Mouse (Mus musculus) kidney, adult 8-10 months (tissue): ENCODE results near the gene Scn8a.
A peak's percentile ranks its signal among the peaks of the same experiment; 100 is the strongest.

ENCODE experiments used
- DNase-seq, 2 experiments: peaks; one replicate each; pipeline ENCODE4 v3.0.0; 2022

Gene Scn8a

DNA sequence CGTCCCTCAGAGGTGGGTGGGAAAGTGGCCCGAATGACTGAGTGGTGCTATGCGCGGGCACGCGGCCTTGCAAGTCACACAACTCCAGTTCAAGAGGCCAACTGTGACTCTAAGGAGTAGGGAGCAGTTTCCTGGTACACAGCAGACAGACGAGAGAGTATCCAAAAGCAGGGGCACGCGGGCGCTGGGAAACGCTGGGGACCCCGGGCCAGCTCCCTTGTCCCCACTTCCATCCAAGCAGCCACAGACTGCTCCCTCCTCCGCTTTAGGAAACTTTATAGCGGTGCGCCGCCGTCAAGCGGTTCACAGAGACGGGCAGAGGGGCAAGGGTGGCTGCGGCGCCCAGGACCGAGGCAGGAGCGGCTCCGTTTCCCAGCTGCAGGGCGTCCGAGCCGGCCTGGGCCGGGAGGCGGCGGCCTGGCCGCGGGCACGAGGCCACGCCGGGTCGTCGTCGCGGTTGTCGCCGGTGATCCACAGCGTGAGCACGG lies 176.4 kb downstream of the Scn8a start:
- DNase-seq = no peak

DNA sequence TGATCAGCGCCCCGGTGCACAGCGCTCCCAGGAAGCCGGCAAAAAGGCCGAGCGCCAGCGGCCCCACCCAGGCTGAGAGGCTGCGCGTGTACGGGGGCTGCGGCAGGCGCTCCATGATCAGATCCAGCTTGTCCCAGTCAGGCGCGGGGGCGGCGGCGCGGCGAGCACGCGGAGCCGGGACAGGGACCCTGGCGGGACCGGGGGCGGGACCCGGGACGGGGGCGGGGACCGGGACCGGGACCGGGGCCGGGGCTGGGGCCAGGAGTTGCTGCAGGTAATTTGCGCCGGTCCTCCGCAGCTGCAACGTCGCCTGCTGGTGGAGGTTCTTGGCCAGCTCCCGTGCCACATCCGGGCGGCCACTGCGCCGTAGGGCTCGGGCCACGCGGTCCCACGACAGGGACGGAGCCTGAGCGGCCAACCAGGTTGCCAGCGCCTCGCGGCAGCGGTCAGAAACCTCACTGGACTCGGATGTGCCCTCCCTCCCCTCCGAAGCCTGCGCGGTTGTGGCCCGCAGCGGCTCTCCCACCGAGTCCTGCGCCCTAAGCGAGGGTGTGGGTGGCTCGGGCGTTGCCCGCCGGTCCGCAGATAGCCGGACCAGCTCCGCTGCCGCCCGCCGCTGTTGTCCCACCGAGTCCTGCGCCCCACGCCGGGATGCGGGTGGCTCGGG lies 177.0 kb downstream of the Scn8a start:
- DNase-seq = no peak

DNA sequence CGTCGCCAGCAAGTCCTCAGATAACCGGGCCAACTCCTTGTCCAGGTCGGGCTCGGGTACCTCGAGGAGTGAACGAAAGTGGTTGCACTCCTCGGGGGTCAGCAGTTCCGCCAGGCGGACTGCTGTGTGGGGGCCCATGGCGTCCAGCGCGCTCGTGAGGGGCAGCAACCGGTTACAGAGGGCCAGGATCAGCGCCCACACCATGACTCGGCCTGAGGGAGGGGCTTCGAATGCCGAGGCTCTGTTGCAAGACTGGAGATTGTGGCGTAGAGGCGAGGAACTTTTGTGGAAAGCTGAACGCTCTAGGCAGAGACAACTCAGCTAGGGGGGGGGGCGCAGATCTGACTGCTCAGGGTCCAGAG lies 177.5 kb downstream of the Scn8a start, which contains the start of gene Gm47841:
TSS of gene Gm47841 (minus strand) at position 204 of the 362 bp plus-strand sequence.
- no peak for DNase-seq

DNA sequence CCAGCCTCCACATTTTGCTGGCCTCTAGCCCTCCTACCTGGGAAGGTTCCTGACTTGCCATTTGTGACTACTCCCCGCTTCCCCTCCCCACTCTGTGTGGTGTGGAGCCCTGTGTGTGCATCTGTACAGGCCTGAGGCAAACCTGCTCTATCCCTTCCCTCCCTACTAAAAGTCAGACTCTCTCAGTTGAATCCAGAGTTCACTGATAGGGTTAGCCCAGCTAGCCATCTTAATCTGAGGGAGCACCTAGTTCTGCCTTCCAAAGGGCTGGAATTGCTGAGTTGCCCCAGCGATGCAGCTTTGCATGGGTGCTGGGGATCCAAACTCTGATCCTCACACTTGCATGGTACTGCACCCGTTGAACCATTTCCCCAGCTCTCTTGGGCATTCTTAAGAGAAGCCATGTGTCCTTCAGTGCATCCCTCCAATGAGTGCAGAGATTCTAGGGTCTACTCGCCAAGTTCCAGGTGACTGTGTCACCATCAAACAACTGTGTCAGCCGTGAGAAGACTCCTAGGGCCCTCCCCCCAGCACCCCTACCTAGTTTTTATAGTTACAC lies 178.8 kb downstream of the Scn8a start:
- DNase-seq = no peak

DNA sequence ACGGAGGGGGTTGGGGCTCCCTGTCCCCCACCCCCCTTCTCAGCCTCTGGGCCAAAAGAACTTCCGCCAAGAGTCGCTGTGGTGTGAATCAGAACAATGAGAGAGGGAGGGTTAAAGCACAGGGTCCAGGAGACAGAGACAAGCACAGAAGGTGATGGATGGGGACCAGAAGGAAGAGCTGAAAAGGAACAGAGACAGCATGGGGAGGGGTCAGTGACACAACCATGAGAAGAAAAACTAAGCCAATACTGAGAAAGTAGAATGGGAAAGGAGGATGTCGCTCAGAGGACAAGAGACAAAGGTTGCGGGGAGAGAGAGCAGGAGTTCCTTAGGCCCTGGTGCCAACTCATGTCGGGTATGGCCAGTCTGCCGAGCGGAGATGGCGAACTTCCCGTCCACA lies 182.2 kb downstream of the Scn8a start:
- no peak for DNase-seq

DNA sequence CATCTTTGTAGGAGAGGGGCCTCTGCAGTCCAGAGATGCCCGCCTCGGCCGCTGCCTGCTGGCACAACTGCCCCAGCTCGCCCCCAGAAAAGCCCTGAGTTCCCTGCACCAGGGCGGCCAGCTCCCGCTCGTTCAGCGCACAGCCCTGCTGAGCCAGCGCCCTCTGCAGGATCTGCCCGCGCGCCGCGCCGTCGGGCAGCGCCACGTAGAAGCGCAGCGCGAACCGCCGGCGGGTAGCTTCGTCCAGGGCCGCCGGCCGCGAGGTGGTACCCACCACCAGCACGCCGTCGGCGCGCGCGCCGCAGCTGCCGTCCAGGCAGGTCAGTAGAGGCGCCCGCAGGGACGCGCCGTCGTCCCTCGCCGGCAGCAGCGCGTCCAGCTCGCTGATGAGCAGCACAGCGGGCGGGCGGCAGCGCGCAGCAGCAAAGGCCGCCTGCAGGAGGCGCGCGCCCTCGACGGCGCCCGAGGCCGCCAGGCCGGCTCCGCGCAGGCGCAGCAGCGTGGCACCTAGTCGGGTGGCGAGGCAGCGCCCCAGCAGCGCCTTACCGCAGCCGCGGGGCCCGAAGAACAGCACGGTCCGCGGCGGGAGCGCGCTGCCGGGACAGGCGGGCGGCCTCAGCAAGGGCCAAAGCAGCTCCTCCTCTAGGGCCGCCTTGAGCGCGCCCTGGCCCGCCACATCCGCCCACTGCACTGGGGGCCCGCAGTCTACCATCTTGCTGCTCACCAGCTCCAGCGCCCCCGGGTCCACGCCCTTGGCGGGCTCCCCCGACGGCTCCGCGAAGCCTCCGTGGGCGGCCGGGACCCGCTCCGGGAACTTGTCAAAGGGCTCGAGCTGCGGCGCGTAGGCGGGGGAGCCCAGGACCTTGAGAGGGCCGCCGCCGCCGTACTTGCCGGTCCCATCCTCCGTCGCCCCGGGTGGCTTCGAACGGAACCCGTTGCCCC lies 183.2 kb downstream of the Scn8a start:
- no peak for DNase-seq

DNA sequence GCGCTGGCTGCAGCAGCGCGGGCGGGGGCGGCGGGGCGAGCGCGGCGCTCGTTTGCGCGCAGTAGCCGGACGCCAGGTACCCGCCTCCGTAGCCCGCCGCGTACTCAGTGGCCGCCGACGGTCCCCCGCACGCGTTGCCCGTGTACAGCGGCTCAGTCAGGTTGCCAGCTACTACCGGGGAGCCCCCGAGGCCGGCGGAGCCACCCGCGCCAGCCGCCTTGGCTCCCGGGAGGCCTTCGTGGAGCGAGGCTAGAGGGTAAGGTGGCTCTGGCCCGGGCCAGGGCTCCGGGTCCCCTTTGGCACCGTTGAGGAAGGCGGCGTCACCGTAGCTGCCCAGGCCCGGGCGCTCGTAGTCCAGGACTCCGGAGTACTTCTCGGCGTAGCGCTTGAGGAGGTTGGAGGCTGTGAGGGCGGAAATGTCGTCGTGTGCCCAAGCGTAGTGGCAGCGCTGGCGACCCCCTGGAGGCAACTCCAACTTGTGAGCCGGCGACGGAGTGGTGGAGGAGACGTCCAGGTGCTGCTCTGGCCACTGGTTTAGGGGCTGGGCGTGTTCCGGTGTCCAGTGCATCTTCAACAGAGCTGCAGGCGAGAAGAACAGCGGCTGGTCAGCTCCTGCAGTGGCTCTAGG lies 184.3 kb downstream of the Scn8a start:
- no peak for DNase-seq

DNA sequence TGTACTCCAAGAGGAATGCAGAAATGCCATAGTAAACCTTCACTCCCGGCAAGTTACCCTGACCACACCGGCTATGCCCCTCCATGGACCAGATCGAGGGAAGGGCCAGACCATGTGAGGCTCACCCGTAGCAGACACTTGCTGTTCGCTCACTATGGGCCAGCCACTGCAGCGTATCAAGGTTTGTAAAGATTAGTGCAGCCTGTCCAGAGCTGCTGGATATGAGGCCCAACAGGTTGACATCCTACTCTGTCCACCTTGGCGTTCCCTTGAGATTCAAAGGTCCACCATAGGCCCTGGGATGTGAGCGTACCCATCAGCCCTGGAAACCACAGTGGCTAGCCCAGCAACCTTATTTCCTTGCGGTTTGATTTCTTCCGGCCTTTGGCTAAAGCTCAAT lies 184.9 kb downstream of the Scn8a start:
- no peak for DNase-seq

DNA sequence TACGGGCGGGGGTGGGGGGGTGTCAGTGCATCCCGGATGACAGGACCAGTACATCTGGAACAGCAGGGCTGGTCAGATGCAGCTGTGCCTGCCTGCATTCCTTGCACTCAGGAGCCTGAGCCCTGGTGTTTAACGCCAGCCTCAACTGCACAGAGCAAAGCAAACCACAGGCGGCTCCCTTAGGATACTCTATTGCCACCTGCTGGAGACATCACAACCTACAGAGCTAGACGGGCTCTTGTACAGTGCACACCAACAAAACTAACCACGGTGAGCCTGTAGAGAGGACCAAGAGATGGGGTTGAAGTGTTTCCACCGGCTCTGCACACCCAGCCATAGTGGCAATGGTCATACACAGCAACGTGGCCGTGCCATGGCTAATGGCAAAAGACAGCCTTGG lies 186.6 kb downstream of the Scn8a start:
- peak in 1 of 2 experiments; percentile 60 for DNase-seq

DNA sequence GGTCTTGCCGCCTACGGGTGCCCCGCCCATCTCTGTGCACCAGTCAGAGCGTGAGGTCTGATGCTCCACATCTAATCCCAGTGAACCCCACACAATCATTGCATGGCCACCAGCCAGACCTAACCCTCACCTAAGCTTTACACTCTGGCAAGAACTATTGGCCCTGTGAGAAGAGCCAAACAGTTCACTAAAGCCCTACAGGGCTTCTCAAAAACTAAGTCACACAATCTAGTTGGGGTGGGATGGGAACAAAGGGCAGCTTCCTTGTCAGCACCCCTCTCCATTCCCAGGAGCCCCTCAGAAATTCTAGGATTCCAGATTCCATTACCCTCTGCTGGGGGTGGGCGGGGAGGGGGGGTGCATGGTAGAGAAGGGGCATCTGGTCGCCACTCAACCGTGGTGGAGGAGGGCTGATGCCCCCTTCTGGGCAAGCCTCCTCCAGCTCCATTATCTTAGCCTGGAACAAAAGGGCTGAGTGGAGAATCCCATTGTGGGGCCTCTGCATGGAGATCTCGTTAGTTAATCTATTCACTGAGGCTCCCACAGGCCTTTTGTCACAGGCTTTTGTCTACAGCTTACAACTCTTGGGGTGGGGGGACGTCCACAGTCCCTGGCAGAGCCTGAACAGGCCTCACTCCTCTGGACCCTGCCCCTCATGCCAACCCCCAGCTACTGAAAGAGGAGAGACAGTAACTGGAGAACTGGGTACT lies 190.1 kb downstream of the Scn8a start:
- no peak for DNase-seq

DNA sequence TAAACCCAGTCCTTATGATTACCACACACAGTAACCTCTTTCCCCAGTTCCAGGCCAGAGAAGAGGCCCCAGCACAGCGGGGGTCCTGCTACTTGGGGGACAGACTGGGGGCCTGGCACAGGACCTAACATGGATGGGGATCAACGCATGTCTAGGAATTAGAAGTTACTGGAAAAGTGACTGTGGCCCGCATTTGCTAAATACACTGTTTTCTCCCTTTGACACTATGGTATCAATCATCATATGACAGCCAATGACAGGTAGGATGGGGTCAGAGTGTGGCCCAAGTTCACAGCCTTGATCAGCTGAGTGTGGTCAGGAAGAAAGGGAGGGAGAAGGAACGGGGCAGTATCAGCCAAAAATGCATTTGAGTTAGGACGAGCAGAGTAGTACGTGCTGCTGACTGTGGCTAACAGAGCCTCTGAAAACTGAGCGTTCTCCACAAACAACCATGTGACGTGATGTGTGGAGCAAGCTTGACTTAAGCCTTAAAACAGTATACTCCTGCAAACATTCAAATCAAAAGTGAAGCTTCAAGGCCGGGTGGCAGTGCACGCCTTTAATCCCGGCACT lies 190.7 kb downstream of the Scn8a start:
- no peak for DNase-seq

DNA sequence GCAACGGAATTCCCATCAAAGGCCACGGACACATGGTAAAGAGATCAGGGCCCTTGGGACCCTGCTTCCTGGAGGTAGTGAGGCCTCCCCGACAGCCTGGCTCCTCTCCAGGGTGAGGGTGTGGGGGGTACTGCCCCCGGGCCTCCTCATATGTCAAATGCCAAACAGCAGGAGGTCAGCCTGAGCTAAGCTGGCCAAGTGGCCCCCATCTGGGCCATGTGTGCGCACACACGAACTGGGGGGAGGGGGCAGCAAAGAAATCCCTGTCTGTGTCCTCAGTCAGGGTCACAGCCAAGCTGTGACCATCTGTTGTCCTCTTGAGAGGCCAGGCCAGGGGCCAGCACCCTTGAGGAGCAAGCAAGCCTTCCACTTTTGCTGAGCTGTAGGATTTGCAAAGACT lies 195.4 kb downstream of the Scn8a start:
- no peak for DNase-seq

DNA sequence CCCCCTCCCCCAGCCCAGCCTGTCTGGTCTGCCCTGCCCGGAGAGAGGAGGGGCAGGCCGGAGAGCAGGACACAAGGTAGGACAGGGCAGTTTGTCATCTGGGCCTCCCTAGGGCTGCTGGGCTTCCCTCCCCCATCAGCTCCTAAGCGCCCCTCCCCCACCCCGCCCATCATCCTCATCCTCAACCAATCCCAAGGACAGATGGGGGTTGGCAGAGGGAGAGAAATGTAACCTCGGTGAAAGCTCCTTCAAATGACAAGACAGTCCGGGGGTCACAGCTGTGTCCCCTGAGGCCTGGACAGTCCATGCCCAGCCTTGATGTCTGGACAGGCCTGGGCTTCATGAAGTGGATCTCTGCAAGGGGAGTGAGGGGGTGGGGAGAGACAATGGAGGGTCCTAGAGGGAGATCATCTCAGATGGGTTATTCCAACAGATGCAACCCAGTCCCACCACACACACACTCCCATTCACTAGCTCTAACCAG lies 196.7 kb downstream of the Scn8a start:
- DNase-seq = no peak

DNA sequence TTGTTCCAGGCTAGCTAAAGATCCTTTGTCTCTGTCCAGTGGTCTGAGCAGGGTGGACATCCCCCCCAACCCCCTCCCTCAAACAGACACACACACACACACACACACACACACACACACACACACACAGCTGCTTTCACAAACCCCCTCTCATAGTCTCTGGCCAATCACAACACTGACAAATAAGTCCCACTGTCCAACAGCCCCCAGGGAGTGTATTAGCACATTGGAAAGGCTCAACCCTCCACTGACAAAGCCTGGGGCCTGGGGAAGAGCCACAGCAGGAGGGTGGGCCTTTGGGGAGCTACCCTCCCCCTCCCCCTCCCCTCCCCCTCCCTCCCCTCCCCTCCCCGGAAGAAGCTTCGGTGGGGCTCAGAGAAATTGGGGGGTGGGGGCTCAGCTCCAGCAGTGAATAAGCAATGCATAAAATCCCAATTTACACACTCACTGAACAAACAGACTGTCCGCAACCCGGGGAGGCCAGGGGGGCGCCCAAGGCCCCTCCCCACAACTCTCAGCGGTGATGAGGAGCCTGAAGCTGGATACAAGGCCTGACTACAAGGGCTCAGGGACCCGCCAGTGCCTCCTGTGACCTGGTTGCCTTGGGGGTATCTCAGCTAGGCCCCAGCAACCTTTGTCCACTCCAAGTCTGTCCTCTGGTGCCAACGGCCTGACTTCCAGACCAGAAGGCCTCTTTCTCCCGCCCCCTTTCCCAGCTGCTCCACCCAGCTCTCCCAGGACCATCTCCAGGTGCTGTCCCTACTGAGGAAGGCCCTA lies 197.4 kb downstream of the Scn8a start:
- peak in 1 of 2 experiments; percentile 67 for DNase-seq

DNA sequence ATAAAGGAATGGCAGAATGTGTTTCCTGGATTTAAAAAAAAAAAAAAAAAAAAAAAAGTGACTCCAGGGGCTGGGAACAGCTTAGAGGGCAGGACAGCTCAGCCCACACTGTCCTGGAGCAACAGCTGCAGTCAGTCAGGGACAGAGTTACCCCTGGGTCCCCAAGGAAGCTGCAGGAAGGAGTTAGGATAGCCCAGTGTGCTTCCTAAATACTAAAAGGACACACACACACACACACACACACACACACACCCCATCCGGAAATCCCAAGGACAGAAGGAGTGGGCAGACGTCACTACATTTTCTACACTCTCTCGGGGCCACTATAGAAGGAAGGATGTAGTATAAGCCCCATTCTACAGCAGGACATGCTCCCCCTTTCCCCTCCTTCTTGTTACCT lies 198.4 kb downstream of the Scn8a start:
- no peak for DNase-seq

DNA sequence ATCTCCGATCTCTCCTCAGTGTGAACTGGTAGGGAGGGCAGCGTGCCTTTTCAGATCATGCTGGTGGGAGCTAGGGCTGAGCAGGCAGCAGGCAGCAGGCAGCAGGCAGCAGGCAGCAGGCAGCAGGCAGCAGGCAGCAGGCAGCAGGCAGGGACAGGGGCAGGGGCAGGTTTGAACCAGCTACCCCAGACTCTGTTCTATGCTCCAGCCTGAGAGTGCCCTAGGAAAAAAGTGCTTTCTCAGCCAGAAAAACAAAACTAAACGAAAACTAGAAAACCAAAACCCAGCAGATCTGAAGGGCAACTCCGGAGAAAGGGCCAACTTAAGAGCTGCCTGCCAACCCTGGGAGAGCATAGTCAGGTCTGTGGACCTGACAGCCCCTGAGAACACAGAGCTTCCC lies 199.0 kb downstream of the Scn8a start:
- DNase-seq = peak in 1 of 2 experiments; percentile 61

DNA sequence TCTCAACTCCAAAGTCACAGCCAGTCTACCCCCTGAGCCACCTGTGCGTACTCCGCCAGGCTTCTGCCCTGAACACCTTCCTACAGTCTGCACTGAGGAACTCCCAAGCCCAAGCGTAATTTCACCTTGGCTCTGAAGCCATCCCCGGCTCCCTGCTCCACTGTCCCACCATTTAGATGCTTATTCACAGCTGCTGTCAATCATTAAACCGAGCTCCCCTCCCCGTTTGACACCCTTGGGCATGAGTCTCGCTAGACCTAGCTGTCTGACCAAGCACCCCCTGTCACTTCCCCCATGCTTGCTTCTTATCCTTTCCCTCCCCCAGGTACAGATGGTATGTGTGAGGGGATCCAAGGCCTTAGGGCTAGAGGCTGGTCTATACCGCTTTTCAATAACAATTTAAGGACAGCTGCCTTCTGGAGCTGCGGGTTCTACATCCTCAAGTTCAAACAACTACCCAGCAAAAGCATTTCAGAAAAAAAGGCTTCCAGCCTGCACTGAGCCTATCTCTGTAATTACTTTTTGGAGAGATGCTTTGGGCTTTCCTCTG lies 200.1 kb downstream of the Scn8a start:
- DNase-seq = peak; percentile 86 to 87

DNA sequence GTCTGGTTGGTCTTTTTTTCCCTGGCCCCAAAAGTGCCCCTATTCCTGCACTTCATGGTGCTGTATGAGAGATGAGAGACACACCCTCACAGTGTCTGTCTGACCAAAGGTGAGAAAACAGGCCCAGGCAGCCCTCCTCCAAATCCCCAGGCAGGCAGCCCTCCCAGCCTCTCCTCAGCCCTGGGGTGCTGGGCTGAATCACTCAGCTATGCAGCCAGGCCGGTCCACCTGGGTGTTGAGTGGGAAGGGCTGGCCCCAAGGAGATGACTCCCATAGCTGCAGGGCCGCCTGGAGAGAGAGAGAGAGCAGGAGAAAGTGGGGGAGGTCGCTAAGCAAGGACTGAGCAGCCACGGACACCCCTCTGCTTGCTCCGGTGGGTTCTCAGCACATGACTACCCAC lies 201.1 kb downstream of the Scn8a start:
- peak in 1 of 2 experiments; percentile 68 for DNase-seq

DNA sequence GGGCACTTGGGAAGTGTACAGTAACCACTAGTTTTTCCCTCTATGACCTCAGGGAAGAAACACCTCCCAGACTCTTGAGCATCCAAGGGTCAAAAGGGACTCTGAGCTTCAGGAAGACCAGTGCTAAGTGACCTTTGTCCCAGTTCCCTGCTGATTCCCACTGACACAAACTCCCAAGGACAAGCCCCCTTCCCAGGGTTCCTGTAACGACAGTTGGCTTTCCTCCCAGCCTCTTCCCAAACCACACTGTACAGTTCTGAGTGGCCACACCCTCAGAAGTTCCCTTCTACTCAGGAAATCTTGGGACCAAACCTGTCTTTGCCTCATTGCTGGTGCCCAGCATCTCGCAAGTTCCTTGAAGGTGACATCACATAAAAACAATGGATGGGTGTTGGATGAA lies 203.1 kb downstream of the Scn8a start:
- no peak for DNase-seq

DNA sequence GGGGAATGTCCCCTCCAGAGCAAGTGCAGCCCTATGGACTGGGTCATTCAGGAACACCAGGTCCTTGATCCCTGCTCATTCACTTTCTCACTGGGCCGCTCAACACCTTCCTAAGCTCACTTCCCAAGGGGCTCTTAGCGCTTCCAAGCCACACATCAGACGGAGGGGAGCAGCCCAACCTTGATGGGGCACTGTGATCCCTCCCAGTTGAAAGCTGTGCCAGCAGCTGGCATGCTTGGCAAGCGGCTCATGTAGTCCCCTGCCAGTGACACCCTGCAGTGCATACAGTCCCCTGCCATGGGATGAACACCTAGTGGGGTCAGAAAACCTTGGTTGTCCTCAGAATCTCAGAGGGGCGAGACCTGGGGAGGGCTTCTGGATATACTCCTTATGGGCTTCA lies 204.4 kb downstream of the Scn8a start:
- no peak for DNase-seq

DNA sequence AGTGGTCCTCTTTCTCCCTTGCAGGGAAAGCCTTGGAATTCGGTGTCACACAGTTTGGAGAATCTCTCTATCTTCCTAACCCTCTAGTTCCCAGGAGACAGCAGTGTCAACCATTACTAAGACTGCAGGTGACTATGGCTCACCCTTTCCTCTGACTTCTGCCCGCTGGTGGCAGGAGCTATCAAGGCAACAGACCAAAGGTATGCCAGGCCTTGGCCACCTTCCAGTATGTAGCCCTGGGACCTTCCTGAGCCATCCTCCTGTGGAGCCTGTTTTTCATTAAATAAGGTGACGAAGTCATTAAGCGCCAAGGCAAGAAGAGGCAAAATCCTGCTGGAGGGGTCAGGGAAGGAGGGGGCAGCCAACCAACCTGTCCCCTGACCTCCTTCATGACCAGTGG lies 205.5 kb downstream of the Scn8a start:
- peak; percentile 80 to 87 for DNase-seq
